Mouse (Mus musculus) embryonic facial prominence, embryonic 11.5 days (tissue): Measurements from ENCODE around the gene Vapb. TPM values are rescaled to one million over a fixed set of nuclear protein-coding genes. Genes with fewer than 3 reads are reported as not detected.

ENCODE experiments used
- ATAC-seq: fragments of 200-750 bp; cut with Nextera tagmentation; replicated peaks from 2 replicates; pipeline ENCODE4 v1.8.0; 2017; ENCODE audit warnings: low read depth; ENCODE audit not compliant: insufficient number of reproducible peaks, low FRiP score, low TSS enrichment
- DNase-seq: peaks from one replicate; pipeline ENCODE4 v3.0.0-alpha.2; 2015; ENCODE audit warnings: low spot score
- H3K27ac ChIP-seq: fragments of 300-500 bp; sonication (generic); replicated peaks from 2 replicates; pipeline ENCODE4 v1.5.1; 2014; ENCODE audit warnings: mild to moderate bottlenecking, low read depth, low read length, control low read depth
- H3K27me3 ChIP-seq: fragments of 300-500 bp; sonication (generic); 2 replicates; pipeline ENCODE4 v1.6.1; 2014; ENCODE audit warnings: mild to moderate bottlenecking, low read length, moderate library complexity, mixed read lengths; ENCODE audit not compliant: control insufficient read depth, insufficient read depth
- H3K36me3 ChIP-seq: fragments of 300-500 bp; sonication (generic); replicated peaks from 2 replicates; pipeline ENCODE4 v1.6.1; 2014; ENCODE audit warnings: low read depth, mild to moderate bottlenecking, low read length, moderate library complexity, mixed read lengths; ENCODE audit not compliant: control insufficient read depth, insufficient read depth
- H3K4me1 ChIP-seq: fragments of 300-500 bp; sonication (generic); 2 replicates; pipeline ENCODE4 v1.6.1; 2014; ENCODE audit warnings: low read length, mixed read lengths; ENCODE audit not compliant: control insufficient read depth, insufficient read depth
- H3K4me2 ChIP-seq: fragments of 300-500 bp; sonication (generic); 2 replicates; pipeline ENCODE4 v1.6.1; 2014; ENCODE audit warnings: low read depth, mild to moderate bottlenecking, control low read depth, low read length, moderate library complexity
- H3K4me3 ChIP-seq: fragments of 300-500 bp; sonication (generic); 2 replicates; pipeline ENCODE4 v1.5.1; 2014; ENCODE audit warnings: low read depth, low read length, control low read depth
- H3K9ac ChIP-seq: fragments of 300-500 bp; sonication (generic); replicated peaks from 2 replicates; pipeline ENCODE4 v1.6.1; 2014; ENCODE audit warnings: mild to moderate bottlenecking, control low read depth, low read length
- H3K9me3 ChIP-seq: fragments of 300-500 bp; sonication (generic); replicated peaks from 2 replicates; pipeline ENCODE4 v1.6.1; 2016; ENCODE audit warnings: mild to moderate bottlenecking, low read length, inconsistent platforms, mixed read lengths; ENCODE audit not compliant: control insufficient read depth
- WGBS: fragments of 180-500 bp; shearing (Covaris S2); extraction: QIAGEN DNeasy Blood & Tissue Kit; methylation state at CpG from one replicate; pipeline ENCODE4 v1.1.7; 2014; 5-methylcytosine and 5-hydroxymethylcytosine counted together
- polyA plus RNA-seq: library from polyadenylated mRNA; unstranded; fragments of >200 nt; fragmentation: Nextera tagmentation; extraction: Ambion mirVana; gene quantifications from 2 replicates; pipeline ENCODE4 v1.2.1, GENCODE M21; 2014

Vapb gene
- polyA plus RNA-seq, 1 experiment from 2014 or later, result 14.6 TPM

- Histone ChIP-seq H3K27ac (no peak overlapping the region), H3K27me3 (no peaks in the 10 kb centered on the region), H3K4me3 (no peak overlapping the region), H3K4me1 (no peaks in the 10 kb centered on the region), H3K9ac (no peak overlapping the region), H3K4me2 (no peak overlapping the region), H3K9me3 (no peaks in the 10 kb centered on the region), H3K36me3 (no peaks in the 10 kb centered on the region)
- WGBS, result 80% methylated on average over 11 of the region's 11 CpGs
- DNase-seq, result no peak
- ATAC-seq, result no peak
Measured at GRCm38 (mm10) chr2:173722251-173722857, 15.0 kb upstream of the Vapb start.

DNA sequence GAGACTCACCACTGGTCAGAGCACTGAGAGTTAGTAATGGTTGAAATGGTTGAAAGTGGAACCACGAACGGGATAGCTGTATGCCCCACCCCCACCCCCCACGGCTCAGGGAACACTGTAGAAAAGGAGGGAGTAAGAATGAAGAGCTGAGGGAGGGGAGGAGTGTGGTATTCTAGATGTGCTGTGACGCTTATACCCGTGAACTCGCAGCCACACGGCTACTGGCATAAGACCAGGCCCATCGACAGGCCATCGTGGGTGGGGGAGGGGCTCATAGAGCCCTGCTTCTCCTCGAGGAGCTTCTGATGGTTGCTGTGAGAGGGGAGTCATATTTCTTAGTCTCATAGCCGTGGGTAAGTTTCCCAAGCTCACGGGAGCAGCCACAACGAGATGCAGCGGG is 12.9 kb upstream of the Vapb start:
- 34% methylated on average over 14 of the region's 14 CpGs for WGBS
- no peaks in the 10 kb centered on the region for H3K9me3 ChIP-seq
- DNase-seq (peak; percentile 49), ATAC-seq (peak; percentile 24; the same call in 1 of the 2 replicates)
- no peaks in the 10 kb centered on the region for H3K36me3 ChIP-seq
- no peaks in the 10 kb centered on the region for H3K4me1 ChIP-seq
- H3K27ac ChIP-seq, result no peak overlapping the region
- no peak overlapping the region for H3K4me3 ChIP-seq
- H3K9ac ChIP-seq, result no peak overlapping the region
- H3K4me2 ChIP-seq, result no peak overlapping the region
- no peaks in the 10 kb centered on the region for H3K27me3 ChIP-seq

- no peaks in the 10 kb centered on the region for H3K27me3 ChIP-seq
- no peaks in the 10 kb centered on the region for H3K36me3 ChIP-seq
- no peak overlapping the region for H3K4me2 ChIP-seq
- ATAC-seq, result no peak
- H3K27ac ChIP-seq, result no peak overlapping the region
- DNase-seq, result no peak
- H3K4me3 ChIP-seq, result no peak overlapping the region
- WGBS, result 69% methylated on average over 15 of the region's 15 CpGs
- H3K9ac ChIP-seq, result no peak overlapping the region
- no peaks in the 10 kb centered on the region for H3K4me1 ChIP-seq
- no peaks in the 10 kb centered on the region for H3K9me3 ChIP-seq
Measured at GRCm38 (mm10) chr2:173724940-173725807, 12.1 kb upstream of the Vapb start.

GRCm38 (mm10) chr2:173725819-173726218 is 11.5 kb upstream of the Vapb start:
- Histone ChIP-seq H3K9ac (no peak overlapping the region), H3K36me3 (no peaks in the 10 kb centered on the region), H3K27me3 (no peaks in the 10 kb centered on the region), H3K4me1 (no peaks in the 10 kb centered on the region), H3K27ac (no peak overlapping the region), H3K4me2 (no peak overlapping the region), H3K4me3 (no peak overlapping the region), H3K9me3 (no peaks in the 10 kb centered on the region)
- DNase-seq (no peak), ATAC-seq (no peak)
- WGBS, result 81% methylated on average over 4 of the region's 4 CpGs

GRCm38 (mm10) chr2:173730444-173730966 is 6.8 kb upstream of the Vapb start:
- Histone ChIP-seq H3K9me3 (no peaks in the 10 kb centered on the region), H3K4me2 (no peak overlapping the region), H3K36me3 (no peaks in the 10 kb centered on the region), H3K9ac (no peak overlapping the region), H3K4me3 (no peak overlapping the region), H3K27ac (no peak overlapping the region), H3K27me3 (no peaks in the 10 kb centered on the region), H3K4me1 (no peaks in the 10 kb centered on the region)
- ATAC-seq, result peak; percentile 76; the same call in 1 of the 2 replicates
- DNase-seq, result peak; percentile 71
- 2% methylated on average over 9 of the region's 9 CpGs for WGBS

- Histone ChIP-seq H3K4me2 (no peak overlapping the region), H3K4me1 (no peaks in the 10 kb centered on the region), H3K9ac (no peak overlapping the region), H3K4me3 (no peak overlapping the region), H3K36me3 (no peaks in the 10 kb centered on the region), H3K27ac (no peak overlapping the region), H3K27me3 (no peaks in the 10 kb centered on the region), H3K9me3 (no peaks in the 10 kb centered on the region)
- 40% methylated on average over 2 of the region's 2 CpGs for WGBS
- ATAC-seq, result no peak
- no peak for DNase-seq
Measured at GRCm38 (mm10) chr2:173734426-173734825, 2.9 kb upstream of the Vapb start.

GRCm38 (mm10) chr2:173738232-173738631 is 921 bp downstream of the Vapb start:
- peak overlapping the region; percentile 52 for H3K4me3 ChIP-seq
- H3K9me3 ChIP-seq, result no peaks in the 10 kb centered on the region
- H3K27ac ChIP-seq, result no peak overlapping the region
- ATAC-seq, result no peak
- H3K4me1 ChIP-seq, result no peaks in the 10 kb centered on the region
- no peak for DNase-seq
- H3K9ac ChIP-seq, result peak overlapping the region; percentile 61
- 84% methylated on average over 9 of the region's 9 CpGs for WGBS
- no peaks in the 10 kb centered on the region for H3K27me3 ChIP-seq
- peak overlapping the region; percentile 68 for H3K4me2 ChIP-seq
- no peaks in the 10 kb centered on the region for H3K36me3 ChIP-seq

- no peak overlapping the region for H3K4me2 ChIP-seq
- ATAC-seq (no peak), DNase-seq (no peak)
- H3K4me3 ChIP-seq, result no peak overlapping the region
- no peaks in the 10 kb centered on the region for H3K27me3 ChIP-seq
- H3K36me3 ChIP-seq, result no peaks in the 10 kb centered on the region
- 92% methylated on average over 7 of the region's 7 CpGs for WGBS
- no peak overlapping the region for H3K9ac ChIP-seq
- no peak overlapping the region for H3K27ac ChIP-seq
- no peaks in the 10 kb centered on the region for H3K4me1 ChIP-seq
- H3K9me3 ChIP-seq, result no peaks in the 10 kb centered on the region
Measured at GRCm38 (mm10) chr2:173739107-173739506, 1.8 kb downstream of the Vapb start.
